Mouse (Mus musculus): ENCODE data around the gene D630036H23Rik. TPM values are rescaled to one million over a fixed set of nuclear protein-coding genes. Genes with fewer than 3 reads are reported as not detected.

D630036H23Rik gene
- 0.54 and 0.59 TPM in 2 replicates for polyA plus RNA-seq (2012; rRNA removed)

- TF ChIP-seq POLR2A (IDR thresholded peaks at IDR 0.05; ENCODE audit: borderline replicate concordance, insufficient read depth, low read length) (peak; percentile 66; the same call in 1 of the 2 replicates), CTCF (IDR thresholded peaks at IDR 0.05; ENCODE audit: borderline replicate concordance, insufficient read depth, low read depth, low read length) (no peak)
- DNase-seq = peak; percentile 94 to 95
- under 1% methylated on average over 64 of the region's 64 CpGs for WGBS
- Histone ChIP-seq H3K4me1 (ENCODE audit: control insufficient read depth, insufficient read depth, low read length) (peaks cover 6% of the 10 kb centered on the region; the same call in 1 of the 2 replicates), H3K4me3 (replicated peaks; ENCODE audit: insufficient read depth, low read depth, low read length) (peak within 1 kb of the TSS; percentile 55), H3K27ac (ENCODE audit: insufficient read depth, low read length) (peak within 1 kb of the TSS; percentile 73), H3K27me3 (ENCODE audit: control insufficient read depth, insufficient read depth, low read length) (no peaks in the 10 kb centered on the region)
Observed at GRCm38 (mm10) chr12:36381441-36382340, at the start of gene D630036H23Rik, which contains the start of gene Ispd. Gene D630036H23Rik (minus strand): TSS chr12:36382181. Gene Ispd (plus strand): TSS chr12:36381450.

- Histone ChIP-seq H3K4me1 (ENCODE audit: control insufficient read depth, insufficient read depth, low read length) (peaks cover 2% of the 10 kb centered on the region), H3K27ac (ENCODE audit: insufficient read depth, low read length) (no peak overlapping the region), H3K4me3 (replicated peaks; ENCODE audit: insufficient read depth, low read depth, low read length) (no peak overlapping the region), H3K27me3 (ENCODE audit: control insufficient read depth, insufficient read depth, low read length) (no peaks in the 10 kb centered on the region)
- no peak for TF ChIP-seq POLR2A (IDR thresholded peaks at IDR 0.05; ENCODE audit: borderline replicate concordance, insufficient read depth, low read length)
- no peak for TF ChIP-seq CTCF (IDR thresholded peaks at IDR 0.05; ENCODE audit: borderline replicate concordance, insufficient read depth, low read depth, low read length)
- no peak for DNase-seq
- WGBS = 54% methylated on average over 15 of the region's 15 CpGs
Observed at GRCm38 (mm10) chr12:36426163-36427045, 44.4 kb upstream of the D630036H23Rik start.

GRCm38 (mm10) chr12:36425258-36425657 is 43.3 kb upstream of the D630036H23Rik start:
- H3K27me3 ChIP-seq (ENCODE audit: control insufficient read depth, insufficient read depth, low read length) = no peaks in the 10 kb centered on the region
- H3K4me3 ChIP-seq (replicated peaks; ENCODE audit: insufficient read depth, low read depth, low read length) = no peak overlapping the region
- H3K4me1 ChIP-seq (ENCODE audit: control insufficient read depth, insufficient read depth, low read length) = peaks cover 2% of the 10 kb centered on the region
- DNase-seq = no peak
- no peak overlapping the region for H3K27ac ChIP-seq (ENCODE audit: insufficient read depth, low read length)
- TF ChIP-seq POLR2A (IDR thresholded peaks at IDR 0.05; ENCODE audit: borderline replicate concordance, insufficient read depth, low read length) = no peak
- TF ChIP-seq CTCF (IDR thresholded peaks at IDR 0.05; ENCODE audit: borderline replicate concordance, insufficient read depth, low read depth, low read length) = no peak
- WGBS = 75% methylated on average over 7 of the region's 7 CpGs

- Histone ChIP-seq H3K27me3 (ENCODE audit: control insufficient read depth, insufficient read depth, low read length) (no peaks in the 10 kb centered on the region), H3K4me3 (replicated peaks; ENCODE audit: insufficient read depth, low read depth, low read length) (no peak overlapping the region), H3K4me1 (ENCODE audit: control insufficient read depth, insufficient read depth, low read length) (peaks cover 2% of the 10 kb centered on the region), H3K27ac (ENCODE audit: insufficient read depth, low read length) (no peak overlapping the region)
- 44% methylated on average over 10 of the region's 10 CpGs for WGBS
- DNase-seq = peak in 1 of 2 experiments; percentile 4
- TF ChIP-seq POLR2A (IDR thresholded peaks at IDR 0.05; ENCODE audit: borderline replicate concordance, insufficient read depth, low read length) = no peak
- no peak for TF ChIP-seq CTCF (IDR thresholded peaks at IDR 0.05; ENCODE audit: borderline replicate concordance, insufficient read depth, low read depth, low read length)
Observed at GRCm38 (mm10) chr12:36423677-36424076, 41.7 kb upstream of the D630036H23Rik start.

- 16% methylated on average over 2 of the region's 2 CpGs for WGBS
Observed at GRCm38 (mm10) chr12:36395115-36395514, 13.1 kb upstream of the D630036H23Rik start.

GRCm38 (mm10) chr12:36386991-36387390 is 5.0 kb upstream of the D630036H23Rik start:
- no peak for DNase-seq
- WGBS = 89% methylated on average over 4 of the region's 4 CpGs
- Histone ChIP-seq H3K4me1 (ENCODE audit: control insufficient read depth, insufficient read depth, low read length) (peaks cover 6% of the 10 kb centered on the region; the same call in 1 of the 2 replicates), H3K27me3 (ENCODE audit: control insufficient read depth, insufficient read depth, low read length) (no peaks in the 10 kb centered on the region), H3K27ac (ENCODE audit: insufficient read depth, low read length) (no peak overlapping the region), H3K4me3 (replicated peaks; ENCODE audit: insufficient read depth, low read depth, low read length) (no peak overlapping the region)
- no peak for TF ChIP-seq CTCF (IDR thresholded peaks at IDR 0.05; ENCODE audit: borderline replicate concordance, insufficient read depth, low read depth, low read length)
- TF ChIP-seq POLR2A (IDR thresholded peaks at IDR 0.05; ENCODE audit: borderline replicate concordance, insufficient read depth, low read length) = no peak

More at GRCm38 (mm10) chr12:36395115-36395514, 13.1 kb upstream of the D630036H23Rik start:
- no peak for TF ChIP-seq POLR2A (IDR thresholded peaks at IDR 0.05; ENCODE audit: borderline replicate concordance, insufficient read depth, low read length)
- TF ChIP-seq CTCF (IDR thresholded peaks at IDR 0.05; ENCODE audit: borderline replicate concordance, insufficient read depth, low read depth, low read length) = no peak
- H3K4me3 ChIP-seq (replicated peaks; ENCODE audit: insufficient read depth, low read depth, low read length) = no peak overlapping the region
- H3K27me3 ChIP-seq (ENCODE audit: control insufficient read depth, insufficient read depth, low read length) = no peaks in the 10 kb centered on the region
- H3K4me1 ChIP-seq (ENCODE audit: control insufficient read depth, insufficient read depth, low read length) = 0 out of 2 replicates have a peak, but pooled peaks cover 2% of the 10 kb centered on the region
- DNase-seq = no peak
- H3K27ac ChIP-seq (ENCODE audit: insufficient read depth, low read length) = no peak overlapping the region

GRCm38 (mm10) chr12:36385386-36385785 is 3.4 kb upstream of the D630036H23Rik start:
- H3K4me3 ChIP-seq (replicated peaks; ENCODE audit: insufficient read depth, low read depth, low read length) = no peak overlapping the region
- H3K4me1 ChIP-seq (ENCODE audit: control insufficient read depth, insufficient read depth, low read length) = peaks cover 6% of the 10 kb centered on the region; the same call in 1 of the 2 replicates
- no peaks in the 10 kb centered on the region for H3K27me3 ChIP-seq (ENCODE audit: control insufficient read depth, insufficient read depth, low read length)
- no peak for TF ChIP-seq POLR2A (IDR thresholded peaks at IDR 0.05; ENCODE audit: borderline replicate concordance, insufficient read depth, low read length)
- no peak for TF ChIP-seq CTCF (IDR thresholded peaks at IDR 0.05; ENCODE audit: borderline replicate concordance, insufficient read depth, low read depth, low read length)
- H3K27ac ChIP-seq (ENCODE audit: insufficient read depth, low read length) = no peak overlapping the region
- 73% methylated on average over 6 of the region's 6 CpGs for WGBS
- DNase-seq = no peak

All from cerebellum, adult 2 months (tissue).